Mouse (Mus musculus) intestine, embryonic 16.5 days (tissue): ENCODE results near the gene Serf2. TPM values are rescaled to one million over a fixed set of nuclear protein-coding genes. Genes with fewer than 3 reads are reported as not detected.

Experiments used
- microRNA-seq: library from miRNA; unstranded; fragments of <30 nt; microRNA quantifications from one replicate; pipeline ENCODE4, GENCODE M21; 2016
- polyA plus RNA-seq: library from polyadenylated mRNA; unstranded; fragments of >200 nt; fragmentation: Nextera tagmentation; extraction: Ambion mirVana; gene quantifications from 2 replicates; pipeline ENCODE4 v1.2.1, GENCODE M21; 2015

Gene Serf2
- polyA plus RNA-seq, 1 experiment from 2014 or later = 469 TPM

Small RNA genes within 50 kb of the gene (microRNA-seq; reads per million reads assigned to microRNA genes)
- not detected for gene Gm22953

Other genes with a start within 250 kb of the Serf2 start
- 26.5 and 31.0 TPM in 2 replicates for gene Trp53bp1, start 177.8 kb upstream of the Serf2 start, polyA plus RNA-seq
- gene Map1a, start 159.6 kb upstream of the Serf2 start, polyA plus RNA-seq = 1.9 and 2.6 TPM in 2 replicates
- 18.7 and 21.4 TPM in 2 replicates for gene Ppip5k1, start 93.8 kb upstream of the Serf2 start, polyA plus RNA-seq
- gene Ckmt1, start 91.5 kb upstream of the Serf2 start, polyA plus RNA-seq = 880 and 1,082 TPM in 2 replicates
- gene Strc, start 62.0 kb upstream of the Serf2 start, polyA plus RNA-seq = 0.04 TPM in 2 replicates
- gene Pdia3, start 35.4 kb upstream of the Serf2 start, polyA plus RNA-seq = 889 and 911 TPM in 2 replicates
- gene Catsper2, start 35.4 kb upstream of the Serf2 start, polyA plus RNA-seq = 1.1 and 1.5 TPM in 2 replicates
- gene Ell3, start 4.9 kb upstream of the Serf2 start, polyA plus RNA-seq = 6.7 and 7.9 TPM in 2 replicates
- gene Hypk, start 4.1 kb downstream of the Serf2 start, polyA plus RNA-seq = 88.3 and 89.9 TPM in 2 replicates
- 0.13 TPM in 1 of 2 replicates, not detected in the other for gene Serinc4, start 7.6 kb downstream of the Serf2 start, polyA plus RNA-seq
- gene Mfap1b, start 24.9 kb downstream of the Serf2 start, polyA plus RNA-seq = 38.2 and 40.2 TPM in 2 replicates
- 18.7 and 21.5 TPM in 2 replicates for gene Mfap1a, start 57.5 kb downstream of the Serf2 start, polyA plus RNA-seq
- gene Wdr76, start 57.5 kb downstream of the Serf2 start, polyA plus RNA-seq = 4.8 and 5.0 TPM in 2 replicates